Mouse (Mus musculus) forebrain, embryonic 15.5 days (tissue): ENCODE data around the gene C2cd3. TPM values are rescaled to one million over a fixed set of nuclear protein-coding genes. Genes with fewer than 3 reads are reported as not detected.

Experiments
- ATAC-seq: fragments of 200-750 bp; cut with Nextera tagmentation; replicated peaks from 2 replicates; pipeline ENCODE4 v1.8.0; 2017; ENCODE audit warnings: mild to moderate bottlenecking, moderate TSS enrichment, moderate library complexity
- H3K27ac ChIP-seq: fragments of 300-500 bp; sonication (generic); replicated peaks from 2 replicates; pipeline ENCODE4 v1.5.1; 2015; ENCODE audit warnings: mild to moderate bottlenecking, inconsistent platforms
- H3K27me3 ChIP-seq: fragments of 300-500 bp; sonication (generic); 2 replicates; pipeline ENCODE4 v1.6.1; 2015; ENCODE audit warnings: inconsistent platforms
- H3K36me3 ChIP-seq: fragments of 300-500 bp; sonication (generic); 2 replicates; pipeline ENCODE4 v1.6.1; 2015; ENCODE audit warnings: mild to moderate bottlenecking, inconsistent platforms
- H3K4me1 ChIP-seq: fragments of 300-500 bp; sonication (generic); 2 replicates; pipeline ENCODE4 v1.6.1; 2015; ENCODE audit warnings: inconsistent platforms
- H3K4me2 ChIP-seq: fragments of 300-500 bp; sonication (generic); replicated peaks from 2 replicates; pipeline ENCODE4 v1.6.1; 2015; ENCODE audit warnings: mild to moderate bottlenecking, inconsistent platforms
- H3K4me3 ChIP-seq: fragments of 300-500 bp; sonication (generic); 2 replicates; pipeline ENCODE4 v1.5.1; 2015; ENCODE audit warnings: mild to moderate bottlenecking, inconsistent platforms
- H3K9ac ChIP-seq: fragments of 300-500 bp; sonication (generic); replicated peaks from 2 replicates; pipeline ENCODE4 v1.6.1; 2015; ENCODE audit warnings: mild to moderate bottlenecking, inconsistent platforms
- H3K9me3 ChIP-seq: fragments of 300-500 bp; sonication (generic); 2 replicates; pipeline ENCODE4 v1.6.1; 2016; ENCODE audit warnings: inconsistent platforms
- WGBS: fragments of 180-500 bp; shearing (Covaris S2); methylation state at CpG from one replicate; pipeline ENCODE4 v1.1.7; 2015; ENCODE audit warnings: mixed read lengths; 5-methylcytosine and 5-hydroxymethylcytosine counted together
- polyA plus RNA-seq: library from polyadenylated mRNA; unstranded; fragments of >200 nt; fragmentation: Nextera tagmentation; extraction: Ambion mirVana; gene quantifications from 2 replicates; pipeline ENCODE4 v1.2.1, GENCODE M21; 2015

C2cd3 gene
- polyA plus RNA-seq, 1 experiment from 2014 or later: 28.8 TPM

DNA sequence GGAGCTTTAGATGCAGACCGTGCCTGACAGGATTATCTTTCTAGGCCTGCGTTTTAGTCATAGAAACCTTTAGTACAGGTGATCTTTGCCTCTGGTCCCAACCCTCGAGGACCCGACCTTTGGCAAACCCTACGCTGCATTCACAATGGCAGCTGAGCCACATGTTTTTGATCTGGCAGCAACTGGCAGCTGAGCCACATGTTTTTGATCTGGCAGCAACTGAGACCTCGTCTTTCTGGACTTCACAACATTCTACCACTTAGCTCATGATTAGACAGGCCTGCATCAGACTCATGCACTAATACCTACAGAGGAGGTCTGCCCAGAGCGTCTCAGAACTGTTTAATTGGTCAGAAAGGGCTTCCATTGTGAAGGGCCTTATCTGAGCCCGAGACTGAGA is 123.0 kb downstream of the C2cd3 start:
- no peaks in the 10 kb centered on the region for H3K36me3 ChIP-seq
- H3K9me3 ChIP-seq: no peaks in the 10 kb centered on the region
- 43% methylated on average over 8 of the region's 8 CpGs for WGBS
- H3K27me3 ChIP-seq: peaks cover 5% of the 10 kb centered on the region; the same call in 1 of the 2 replicates
- no peak overlapping the region for H3K4me3 ChIP-seq
- H3K27ac ChIP-seq: peak overlapping the region; percentile 51
- H3K4me2 ChIP-seq: no peak overlapping the region
- H3K4me1 ChIP-seq: peaks cover 27% of the 10 kb centered on the region
- no peak overlapping the region for H3K9ac ChIP-seq
- ATAC-seq: no peak; the same call in 1 of the 2 replicates

DNA sequence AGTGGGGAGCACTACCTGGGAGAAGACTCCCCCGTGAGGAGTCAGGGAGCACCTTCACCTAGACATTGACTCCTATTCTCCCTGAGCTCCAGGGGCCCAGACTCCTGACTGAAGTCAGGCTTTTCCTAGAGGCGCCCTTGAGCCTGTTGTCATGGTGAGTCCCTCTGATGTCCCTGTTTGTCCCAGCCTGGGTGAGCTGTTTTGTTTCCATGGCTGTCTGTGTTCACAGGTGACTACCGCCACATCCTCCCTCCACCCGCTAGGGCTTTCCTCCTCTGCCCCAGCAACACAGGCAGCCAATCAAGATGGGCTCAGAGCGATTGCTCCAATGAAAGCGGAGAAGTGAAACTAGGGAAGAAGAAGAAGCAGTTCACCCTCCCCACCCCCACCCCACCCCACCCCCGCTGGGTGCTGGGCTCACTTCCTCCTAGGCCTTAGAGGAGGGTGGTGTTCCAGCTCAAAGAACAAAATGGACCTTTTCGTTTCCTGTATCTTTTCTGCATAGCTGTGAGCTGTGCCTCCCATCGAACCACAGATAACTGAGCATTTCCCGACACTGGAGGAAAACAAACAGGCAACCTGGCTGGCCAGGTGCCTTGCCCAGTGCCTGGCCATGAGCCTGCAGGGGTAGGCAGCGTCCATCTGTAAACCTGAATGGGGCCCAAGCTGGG is 123.7 kb downstream of the C2cd3 start:
- WGBS: 27% methylated on average over 11 of the region's 11 CpGs
- H3K27me3 ChIP-seq: peaks cover 5% of the 10 kb centered on the region; the same call in 1 of the 2 replicates
- H3K4me2 ChIP-seq: peak overlapping the region; percentile 22
- H3K27ac ChIP-seq: peak overlapping the region; percentile 51
- no peak overlapping the region for H3K9ac ChIP-seq
- no peaks in the 10 kb centered on the region for H3K36me3 ChIP-seq
- no peaks in the 10 kb centered on the region for H3K9me3 ChIP-seq
- peaks cover 27% of the 10 kb centered on the region for H3K4me1 ChIP-seq
- no peak overlapping the region for H3K4me3 ChIP-seq
- ATAC-seq: peak; percentile 76

DNA sequence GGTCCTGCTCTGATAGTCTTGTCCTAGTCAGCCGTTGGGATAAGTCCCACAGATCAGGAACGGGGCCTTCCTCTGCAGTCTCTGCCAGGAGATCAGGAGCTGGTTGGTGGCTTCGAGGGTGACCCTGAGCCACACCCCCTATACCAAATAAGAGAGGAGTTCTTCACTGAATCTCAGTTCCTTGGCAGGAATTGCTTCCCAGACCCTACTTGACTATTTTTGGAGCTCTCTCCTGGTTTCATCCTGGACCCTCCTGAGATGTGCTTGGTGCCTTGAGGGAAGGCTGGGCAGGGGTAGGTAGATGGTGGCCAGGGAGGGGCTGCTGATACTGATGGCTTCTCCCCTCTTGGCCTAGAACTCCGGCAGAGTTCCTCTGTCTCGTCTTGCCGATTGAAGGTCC is 124.3 kb downstream of the C2cd3 start:
- H3K9ac ChIP-seq: no peak overlapping the region
- no peaks in the 10 kb centered on the region for H3K9me3 ChIP-seq
- no peak overlapping the region for H3K4me2 ChIP-seq
- H3K36me3 ChIP-seq: no peaks in the 10 kb centered on the region
- no peak overlapping the region; the same call in 1 of the 2 replicates for H3K27ac ChIP-seq
- H3K4me3 ChIP-seq: no peak overlapping the region
- 84% methylated on average over 6 of the region's 6 CpGs for WGBS
- no peak for ATAC-seq
- H3K27me3 ChIP-seq: peaks cover 5% of the 10 kb centered on the region; the same call in 1 of the 2 replicates
- H3K4me1 ChIP-seq: peaks cover 27% of the 10 kb centered on the region

DNA sequence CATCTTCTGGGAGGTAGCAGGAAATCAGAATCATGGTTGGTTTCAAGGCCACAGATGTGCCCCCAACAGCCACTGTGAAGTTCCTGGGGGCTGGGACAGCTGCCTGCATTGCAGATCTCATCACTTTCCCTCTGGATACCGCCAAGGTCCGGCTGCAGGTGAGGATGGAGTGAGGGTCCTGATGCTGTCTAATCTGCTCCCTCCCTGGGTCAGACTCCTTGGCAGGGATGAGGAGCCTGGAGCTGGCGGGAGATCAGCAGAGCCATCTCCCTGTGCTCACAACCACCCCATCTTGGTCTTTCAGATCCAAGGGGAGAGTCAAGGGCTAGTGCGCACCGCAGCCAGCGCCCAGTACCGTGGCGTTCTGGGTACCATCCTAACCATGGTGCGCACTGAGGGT is 124.8 kb downstream of the C2cd3 start:
- Histone ChIP-seq H3K36me3 (no peaks in the 10 kb centered on the region), H3K27me3 (peaks cover 5% of the 10 kb centered on the region; the same call in 1 of the 2 replicates), H3K4me1 (peaks cover 27% of the 10 kb centered on the region), H3K4me3 (no peak overlapping the region), H3K27ac (no peak overlapping the region), H3K9ac (no peak overlapping the region), H3K9me3 (no peaks in the 10 kb centered on the region), H3K4me2 (no peak overlapping the region)
- 97% methylated on average over 9 of the region's 9 CpGs for WGBS
- no peak for ATAC-seq

DNA sequence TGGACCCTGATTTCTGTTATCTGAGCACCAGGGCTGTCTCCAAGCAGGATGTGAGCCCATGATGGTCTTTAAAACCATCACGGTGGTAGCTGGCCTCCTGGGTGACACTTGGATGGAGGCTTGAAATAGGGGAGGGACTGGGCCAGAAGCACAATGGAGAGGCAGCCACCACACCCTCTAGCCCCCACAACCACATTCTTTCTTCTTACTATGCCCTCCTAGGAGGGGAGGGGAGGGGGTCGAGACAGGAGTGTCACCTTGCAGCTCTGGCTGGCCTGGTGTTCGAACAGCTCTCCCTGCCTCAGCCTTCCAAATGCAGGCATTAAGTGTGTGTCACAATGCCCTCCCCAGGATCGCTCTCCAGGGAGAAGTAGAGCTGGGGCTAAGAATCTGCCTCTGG is 125.4 kb downstream of the C2cd3 start:
- H3K27ac ChIP-seq: no peak overlapping the region
- 81% methylated on average over 4 of the region's 4 CpGs for WGBS

DNA sequence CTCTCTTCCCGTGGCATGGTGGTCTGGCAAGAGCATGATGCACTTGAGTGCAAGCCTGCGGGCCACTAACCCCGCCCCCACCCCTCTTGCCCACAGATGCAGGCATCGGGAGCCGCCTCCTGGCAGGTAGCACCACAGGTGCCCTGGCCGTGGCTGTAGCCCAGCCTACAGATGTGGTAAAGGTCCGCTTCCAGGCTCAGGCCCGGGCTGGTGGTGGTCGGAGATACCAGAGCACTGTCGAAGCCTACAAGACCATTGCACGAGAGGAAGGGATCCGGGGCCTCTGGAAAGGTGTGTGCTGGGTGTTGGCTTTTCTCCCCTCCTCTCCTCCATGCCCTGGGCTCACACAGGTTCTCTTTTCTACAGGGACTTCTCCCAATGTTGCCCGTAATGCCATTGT is 125.9 kb downstream of the C2cd3 start:
- H3K9ac ChIP-seq: no peak overlapping the region
- H3K27ac ChIP-seq: no peak overlapping the region
- no peak overlapping the region for H3K4me2 ChIP-seq
- H3K27me3 ChIP-seq: peaks cover 1% of the 10 kb centered on the region; the same call in 1 of the 2 replicates
- H3K4me3 ChIP-seq: no peak overlapping the region
- no peaks in the 10 kb centered on the region for H3K36me3 ChIP-seq
- H3K4me1 ChIP-seq: peaks cover 22% of the 10 kb centered on the region
- ATAC-seq: no peak
- no peaks in the 10 kb centered on the region for H3K9me3 ChIP-seq
- WGBS: 91% methylated on average over 13 of the region's 13 CpGs

More for the DNA sequence above, 125.4 kb downstream of the C2cd3 start:
- Histone ChIP-seq H3K4me2 (no peak overlapping the region), H3K9me3 (no peaks in the 10 kb centered on the region), H3K36me3 (no peaks in the 10 kb centered on the region), H3K9ac (no peak overlapping the region), H3K4me1 (peaks cover 27% of the 10 kb centered on the region), H3K27me3 (peaks cover 5% of the 10 kb centered on the region; the same call in 1 of the 2 replicates), H3K4me3 (no peak overlapping the region)
- ATAC-seq: no peak

DNA sequence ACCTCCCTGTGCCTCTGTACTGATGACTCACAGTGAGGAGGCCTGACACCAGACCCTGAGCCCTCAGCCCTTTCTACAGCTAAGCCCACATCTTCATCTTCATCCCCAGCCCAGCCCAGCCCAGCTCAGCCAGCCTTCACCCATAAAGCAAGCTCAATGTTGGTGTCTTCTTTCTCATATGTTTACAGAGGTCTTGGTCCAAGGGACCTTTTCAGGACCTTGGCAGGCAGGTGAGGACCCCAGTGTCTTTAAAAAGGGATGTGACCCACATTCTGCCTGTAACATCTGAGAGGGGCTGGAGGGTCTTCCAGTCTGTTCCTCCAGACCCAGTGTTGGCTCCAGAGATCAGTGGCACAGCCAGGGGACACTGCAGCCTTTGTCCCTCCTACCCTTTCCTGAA is 127.4 kb downstream of the C2cd3 start:
- H3K9me3 ChIP-seq: no peaks in the 10 kb centered on the region
- H3K27ac ChIP-seq: no peak overlapping the region
- H3K9ac ChIP-seq: no peak overlapping the region
- no peak overlapping the region for H3K4me3 ChIP-seq
- no peaks in the 10 kb centered on the region for H3K27me3 ChIP-seq
- no peak overlapping the region for H3K4me2 ChIP-seq
- peaks cover 12% of the 10 kb centered on the region for H3K4me1 ChIP-seq
- ATAC-seq: no peak
- H3K36me3 ChIP-seq: no peaks in the 10 kb centered on the region

DNA sequence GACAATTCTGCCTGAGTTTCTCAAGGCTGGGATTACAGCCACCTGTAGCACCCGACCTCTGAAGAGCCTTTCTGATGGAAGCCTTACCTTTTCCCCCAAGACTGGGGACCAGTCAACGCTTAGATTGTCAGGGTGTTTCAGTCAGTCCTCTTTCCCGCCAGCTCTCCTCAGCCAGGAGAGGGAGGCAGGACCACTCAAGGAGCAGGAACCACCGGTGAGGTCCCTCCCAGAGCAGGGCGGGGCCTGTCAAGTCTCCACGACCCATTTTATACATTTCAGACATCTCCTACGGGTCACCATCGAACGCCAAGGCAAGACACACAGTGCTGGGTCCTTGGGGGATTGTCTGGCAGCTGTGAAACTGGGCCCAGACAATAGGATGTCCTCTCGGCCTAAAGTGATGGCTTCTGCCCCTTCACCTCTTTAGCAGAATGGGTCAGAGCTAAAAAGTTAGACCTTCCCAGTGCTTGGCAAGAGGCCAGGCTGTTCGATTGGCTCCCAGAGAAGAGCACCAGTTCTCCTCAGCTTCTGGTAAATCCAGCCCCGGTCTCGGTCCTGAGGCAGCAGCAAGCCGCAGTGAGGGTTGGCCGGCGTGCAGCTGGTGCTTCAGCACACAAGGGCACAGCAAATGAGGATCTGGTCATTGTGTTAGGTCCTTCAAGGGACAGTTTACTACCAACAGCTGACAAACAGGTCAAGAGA is 128.4 kb downstream of the C2cd3 start:
- H3K36me3 ChIP-seq: no peaks in the 10 kb centered on the region
- no peak overlapping the region for H3K4me2 ChIP-seq
- WGBS: 76% methylated on average over 16 of the region's 16 CpGs
- ATAC-seq: no peak
- H3K4me1 ChIP-seq: peaks cover 9% of the 10 kb centered on the region
- no peak overlapping the region for H3K9ac ChIP-seq
- H3K9me3 ChIP-seq: no peaks in the 10 kb centered on the region
- no peaks in the 10 kb centered on the region for H3K27me3 ChIP-seq
- H3K4me3 ChIP-seq: no peak overlapping the region
- no peak overlapping the region for H3K27ac ChIP-seq

DNA sequence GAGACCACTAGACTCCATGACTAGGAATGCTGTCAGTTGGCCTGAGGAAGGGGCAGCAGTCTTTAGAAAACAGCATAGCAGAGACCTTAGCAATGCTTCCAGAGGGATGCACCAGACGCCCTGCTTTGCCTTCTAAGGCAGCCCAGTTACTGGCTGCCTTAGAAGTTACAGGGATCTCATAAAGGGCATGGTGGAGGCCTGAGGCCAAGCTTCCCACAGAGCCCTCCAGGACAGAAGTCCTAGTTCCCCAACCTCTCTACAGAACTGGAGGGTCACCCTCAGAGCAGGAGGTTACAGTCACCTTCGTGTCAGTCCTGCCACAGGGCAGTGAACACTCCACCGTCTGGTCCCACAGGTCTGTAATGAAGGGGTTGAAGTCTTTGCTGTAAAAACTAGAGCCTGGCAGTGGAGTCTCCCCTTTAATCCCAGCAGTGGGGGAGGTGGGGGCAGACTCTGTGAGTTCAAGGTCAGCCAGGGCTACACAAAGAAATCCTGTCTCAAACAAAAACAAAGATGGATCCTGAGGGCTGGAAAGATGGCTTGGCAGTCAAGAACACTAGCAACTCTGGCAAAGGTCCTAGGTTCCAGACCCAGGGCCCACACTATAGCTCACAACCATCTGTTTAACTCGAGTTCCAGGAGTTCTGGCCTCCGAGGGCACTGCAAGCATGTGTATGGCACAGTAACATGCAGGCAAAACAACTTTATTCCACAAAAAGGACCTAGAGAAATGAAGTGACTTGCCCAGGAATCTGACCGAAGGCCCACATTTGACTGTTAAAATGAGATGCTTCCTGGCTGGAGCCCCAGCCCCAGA is 129.2 kb downstream of the C2cd3 start:
- Histone ChIP-seq H3K27ac (no peak overlapping the region), H3K36me3 (no peaks in the 10 kb centered on the region), H3K4me3 (no peak overlapping the region), H3K4me1 (peaks cover 1% of the 10 kb centered on the region; the same call in 1 of the 2 replicates), H3K9me3 (no peaks in the 10 kb centered on the region), H3K4me2 (no peak overlapping the region), H3K27me3 (no peaks in the 10 kb centered on the region), H3K9ac (no peak overlapping the region)
- WGBS: 71% methylated on average over 6 of the region's 6 CpGs
- no peak for ATAC-seq

DNA sequence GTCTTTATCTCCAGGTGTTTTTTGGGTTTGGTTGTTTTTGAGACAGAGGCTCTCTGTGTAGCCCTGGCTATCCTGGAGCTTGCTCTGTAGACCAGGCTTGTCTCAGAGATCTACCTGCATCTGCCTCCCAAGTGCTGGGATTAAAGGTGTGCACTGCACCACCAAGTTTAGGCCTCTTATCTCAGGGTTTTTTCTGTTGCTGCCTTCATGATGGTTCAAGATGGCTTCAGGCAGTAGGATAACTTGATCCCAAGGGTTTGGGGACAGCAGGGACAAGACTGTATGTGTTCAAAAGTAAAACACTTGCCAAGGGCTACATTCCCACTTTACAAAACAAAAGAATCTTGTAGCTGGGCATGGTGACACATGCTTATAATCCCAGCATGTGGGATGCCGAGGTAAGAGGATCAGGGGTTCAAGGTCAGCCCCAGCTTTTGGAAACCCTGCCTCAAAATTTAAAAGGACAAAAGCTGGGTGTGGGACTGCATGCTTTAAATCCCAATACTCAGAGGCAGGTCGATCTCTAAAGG is 129.9 kb downstream of the C2cd3 start:
- Histone ChIP-seq H3K4me2 (no peak overlapping the region), H3K27ac (no peak overlapping the region), H3K4me1 (no peaks in the 10 kb centered on the region), H3K9me3 (no peaks in the 10 kb centered on the region), H3K36me3 (no peaks in the 10 kb centered on the region), H3K9ac (no peak overlapping the region), H3K4me3 (no peak overlapping the region), H3K27me3 (no peaks in the 10 kb centered on the region)
- no peak for ATAC-seq
- WGBS: 64% methylated on average over 2 of the region's 2 CpGs

DNA sequence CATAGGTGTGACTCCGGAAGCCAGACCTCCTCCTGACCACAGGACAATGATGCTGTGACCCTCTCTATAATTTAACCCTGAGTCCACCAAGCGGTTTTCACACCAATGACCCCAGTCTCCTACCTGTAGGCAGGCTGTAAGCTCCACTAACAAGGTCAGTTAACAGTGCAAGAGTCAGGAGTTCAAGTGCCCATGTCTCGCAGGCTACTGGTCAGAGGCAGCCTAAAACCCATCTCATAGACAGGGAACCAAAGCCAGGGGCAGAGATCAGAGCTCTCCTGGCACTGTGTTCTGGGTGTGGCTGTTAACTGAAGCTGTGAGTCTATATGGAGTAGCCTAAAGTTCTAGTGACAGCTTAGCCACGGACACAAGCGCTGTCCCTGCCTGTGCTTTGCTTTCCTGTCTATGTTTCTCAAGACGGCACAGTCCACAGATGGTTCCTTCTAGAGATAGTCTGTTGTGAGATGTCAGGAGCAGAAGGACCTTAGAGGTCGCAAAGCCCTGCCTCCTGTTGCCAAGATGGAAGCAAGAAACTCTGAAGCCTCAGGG is 130.4 kb downstream of the C2cd3 start:
- no peak for ATAC-seq
- H3K27me3 ChIP-seq: no peaks in the 10 kb centered on the region
- H3K9ac ChIP-seq: no peak overlapping the region
- H3K4me3 ChIP-seq: no peak overlapping the region
- H3K27ac ChIP-seq: no peak overlapping the region
- 82% methylated on average over 7 of the region's 7 CpGs for WGBS
- H3K36me3 ChIP-seq: no peaks in the 10 kb centered on the region
- no peaks in the 10 kb centered on the region for H3K9me3 ChIP-seq
- no peaks in the 10 kb centered on the region for H3K4me1 ChIP-seq
- H3K4me2 ChIP-seq: no peak overlapping the region

DNA sequence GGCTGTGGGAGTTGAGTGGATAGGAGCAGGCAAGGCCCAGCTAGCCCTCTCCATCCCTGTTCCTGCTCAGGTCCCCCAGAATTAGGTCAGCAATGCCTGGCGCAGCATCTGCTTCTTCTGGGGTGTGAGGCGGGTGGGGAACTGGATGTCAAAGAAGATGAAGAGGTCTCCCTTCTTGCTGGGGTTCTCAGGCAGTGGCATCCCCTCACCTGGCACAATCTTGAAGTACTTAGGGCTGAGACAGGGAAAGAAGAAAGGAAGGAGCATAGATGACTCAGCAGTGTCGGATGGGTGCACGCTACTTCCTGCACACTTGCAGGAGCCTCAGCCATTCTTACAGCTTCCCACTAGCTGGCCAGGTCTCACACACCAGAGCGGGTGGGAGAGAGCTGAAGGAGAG is 131.0 kb downstream of the C2cd3 start:
- WGBS: 92% methylated on average over 5 of the region's 5 CpGs
- H3K36me3 ChIP-seq: no peaks in the 10 kb centered on the region
- no peak overlapping the region for H3K9ac ChIP-seq
- no peak overlapping the region for H3K4me3 ChIP-seq
- no peaks in the 10 kb centered on the region for H3K27me3 ChIP-seq
- H3K9me3 ChIP-seq: no peaks in the 10 kb centered on the region
- no peak overlapping the region for H3K4me2 ChIP-seq
- no peaks in the 10 kb centered on the region for H3K4me1 ChIP-seq
- no peak for ATAC-seq
- H3K27ac ChIP-seq: no peak overlapping the region
